Mouse (Mus musculus) adrenal gland (tissue): ENCODE results near the gene Gpr137.

Experiments used
- intact Hi-C: fragments of 180-260 bp; cut with DNase I; formaldehyde crosslinking; loops from one replicate; pipeline ENCODE4 v1.15.1; 2025

Gpr137 gene

GRCm38 (mm10) chr19:6947742-6948141 is 5.5 kb upstream of the Gpr137 start:
- intact Hi-C loops = no loop called here

- intact Hi-C loops = loop anchor here (5.0 kb wide), 1 partner anchor 34 kb away; the partner anchor contains the start of gene Plcb3
These were observed 1.4 kb upstream of the Gpr137 start for GRCm38 (mm10) chr19:6943709-6944108.

GRCm38 (mm10) chr19:6942764-6943163 is 484 bp upstream of the Gpr137 start:
- intact Hi-C loops = loop anchor here (5.0 kb wide), 1 partner anchor 35 kb away; the partner anchor contains the start of gene Plcb3

- intact Hi-C loops = loop anchor here (5.0 kb wide), 1 partner anchor 36 kb away; the partner anchor contains the start of gene Plcb3
These were observed 670 bp downstream of the Gpr137 start, which contains the start of gene Bad for GRCm38 (mm10) chr19:6941372-6942248. Gene Bad (plus strand): TSS chr19:6941861.

- intact Hi-C loops = loop anchor here (5.0 kb wide), 1 partner anchor 37 kb away; the partner anchor contains the start of gene Plcb3
These were observed 1.6 kb downstream of the Gpr137 start for GRCm38 (mm10) chr19:6940396-6941351.

GRCm38 (mm10) chr19:6939106-6940002 is 2.9 kb downstream of the Gpr137 start:
- intact Hi-C loops = loop anchor here (5.0 kb wide), 1 partner anchor 38 kb away; the partner anchor contains the start of gene Plcb3

GRCm38 (mm10) chr19:6937541-6938465 is 4.5 kb downstream of the Gpr137 start:
- intact Hi-C loops = no loop called here

DNA sequence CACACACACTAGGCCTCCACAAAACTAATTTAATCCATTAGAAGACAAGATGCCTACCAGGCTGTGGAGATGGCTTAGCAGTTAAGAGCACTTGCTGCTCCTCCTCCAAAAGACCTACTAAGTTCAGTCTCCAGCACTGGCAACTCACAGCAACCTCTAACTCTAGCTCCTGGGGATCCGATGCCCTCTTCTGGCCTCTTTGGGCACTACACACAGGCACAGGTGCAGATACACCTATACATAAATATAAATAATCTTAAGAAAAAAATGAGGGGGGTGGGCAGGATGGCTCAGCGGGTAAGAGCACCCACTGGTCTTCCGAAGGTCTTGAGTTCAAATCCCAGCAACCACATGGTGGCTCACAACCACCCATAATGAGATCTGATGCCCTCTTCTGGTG is 6.0 kb downstream of the Gpr137 start:
- intact Hi-C loops = no loop called here

DNA sequence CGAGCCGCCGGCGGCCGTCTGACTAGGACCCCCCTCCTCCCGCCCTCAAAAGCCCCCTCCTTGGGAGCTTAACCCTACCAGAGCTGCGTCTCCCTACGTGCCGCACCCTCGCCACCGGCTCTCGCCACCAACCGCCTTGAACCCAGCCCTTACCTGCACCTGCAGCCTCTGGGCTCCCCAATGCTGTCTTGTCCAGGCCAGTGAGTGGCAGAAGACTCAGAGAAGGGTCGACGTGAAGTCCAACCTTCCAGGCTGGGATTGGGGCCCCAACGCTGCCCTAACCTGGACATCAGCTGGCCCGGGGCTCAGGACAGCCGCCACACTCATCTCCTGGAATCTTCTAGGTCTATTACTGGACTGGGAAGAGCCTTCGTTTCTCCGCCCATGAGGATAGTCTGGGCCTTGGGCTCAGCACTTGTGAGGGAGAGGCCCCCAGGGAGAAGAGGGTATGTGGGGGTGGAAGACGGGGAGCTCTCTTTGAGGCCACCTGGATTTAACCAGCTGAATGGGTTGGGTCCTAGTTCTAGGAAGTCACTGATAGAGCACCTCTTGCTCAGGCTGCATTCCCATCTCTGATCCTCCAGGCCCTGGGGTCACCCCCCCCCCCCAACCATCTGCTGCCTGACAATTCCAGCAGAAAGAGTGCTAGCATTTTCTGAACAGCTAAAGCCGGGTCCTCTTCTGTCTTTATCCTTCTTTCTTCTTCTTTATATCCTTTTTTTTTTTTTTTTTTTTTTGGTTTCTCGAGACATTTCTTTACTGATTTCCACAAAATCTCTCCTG is 7.9 kb downstream of the Gpr137 start, which contains the start of gene Kcnk4:
Kcnk4 (minus strand) TSS at position 321 of the 783 bp plus-strand sequence.
- intact Hi-C loops = no loop called here

DNA sequence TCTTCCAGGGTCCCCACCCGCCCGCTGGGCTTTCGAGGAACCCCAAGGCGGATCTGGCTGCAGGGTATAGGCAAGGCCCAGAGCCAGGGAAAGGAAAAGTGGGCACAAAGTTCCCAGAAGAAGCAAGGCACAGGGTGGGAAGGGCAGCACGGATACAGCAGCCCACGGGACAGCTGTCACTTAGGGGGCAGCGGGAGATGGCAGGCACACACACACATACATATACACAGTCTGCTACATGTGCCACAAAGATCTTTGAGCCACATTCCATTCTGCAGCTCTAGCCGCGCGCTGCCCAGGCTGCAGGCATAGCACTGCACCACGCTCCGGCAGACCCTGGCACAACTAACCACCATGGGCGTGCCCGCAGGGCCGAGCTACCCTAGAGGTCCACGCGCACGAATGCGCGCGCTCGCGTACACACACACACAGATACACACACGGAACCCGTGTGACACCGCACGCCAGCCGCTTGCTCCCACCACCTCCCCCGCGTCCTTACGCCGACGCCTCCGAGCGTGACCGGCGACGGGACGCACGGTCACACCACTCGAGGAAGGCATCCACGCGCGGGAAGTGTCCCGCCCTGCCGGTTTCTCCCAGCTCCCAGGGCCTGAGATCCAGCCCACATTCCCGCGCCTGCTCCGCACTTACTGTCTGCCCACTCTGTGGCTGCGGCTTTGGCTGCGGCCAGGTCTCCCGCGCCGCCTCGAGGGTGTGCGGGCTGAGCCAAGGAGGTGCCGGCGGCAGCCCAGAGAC is 8.7 kb downstream of the Gpr137 start:
- intact Hi-C loops = no loop called here

DNA sequence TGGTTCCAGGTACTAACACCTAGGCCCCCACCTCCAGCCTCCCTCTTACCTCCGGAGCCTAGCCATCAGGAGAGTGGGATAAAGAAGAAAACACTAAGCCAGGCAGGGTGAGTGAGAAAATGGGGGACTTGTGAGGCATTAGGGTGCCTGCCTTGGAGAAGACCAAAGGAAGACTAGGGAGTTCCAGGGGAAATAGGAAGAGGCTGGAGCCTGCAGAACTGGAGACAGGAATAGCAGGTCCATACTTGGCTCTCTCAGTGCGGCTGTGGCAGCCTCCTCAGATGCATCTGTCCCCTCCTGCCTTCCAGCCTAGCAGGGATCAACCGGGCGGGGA is 9.2 kb downstream of the Gpr137 start:
- intact Hi-C loops = no loop called here

DNA sequence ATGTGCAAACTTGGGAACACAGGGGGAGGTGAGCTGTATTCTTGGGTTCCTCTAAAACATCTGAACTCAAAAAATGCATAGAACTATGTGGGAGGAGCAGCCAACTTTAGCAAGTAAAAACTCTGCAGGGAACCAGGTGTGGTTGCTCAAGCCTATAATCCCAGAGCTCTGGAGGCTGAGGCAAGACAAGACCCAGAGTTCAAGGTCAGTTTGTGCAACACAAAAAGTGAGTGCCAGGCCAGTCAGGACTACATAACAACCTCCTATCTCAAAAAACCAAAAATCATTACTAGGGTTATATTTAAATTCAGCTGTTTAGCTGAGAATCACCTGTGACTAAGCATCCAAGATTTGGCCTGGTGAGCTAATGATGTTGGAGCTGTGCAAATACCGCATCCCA is 10.3 kb downstream of the Gpr137 start:
- intact Hi-C loops = no loop called here

DNA sequence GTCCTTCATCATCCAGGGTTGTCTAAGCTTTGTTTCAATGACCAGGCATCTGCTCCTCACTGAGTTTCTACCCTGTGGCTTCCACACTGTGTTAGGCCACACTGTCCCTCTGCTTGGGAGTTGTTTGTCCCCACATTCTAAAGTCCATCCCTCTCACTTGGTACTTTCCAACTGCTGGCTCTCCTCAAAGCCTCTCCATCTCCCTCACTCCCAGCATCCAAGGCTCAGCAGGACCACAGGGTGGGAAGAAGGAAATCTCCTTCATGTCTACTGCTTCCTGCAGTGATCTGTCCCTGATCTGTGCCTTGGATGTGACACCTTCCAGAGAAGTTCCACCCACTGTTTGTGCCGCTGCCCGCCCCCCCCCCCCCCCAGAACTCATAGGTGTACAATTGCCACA is 11.3 kb downstream of the Gpr137 start:
- intact Hi-C loops = no loop called here

DNA sequence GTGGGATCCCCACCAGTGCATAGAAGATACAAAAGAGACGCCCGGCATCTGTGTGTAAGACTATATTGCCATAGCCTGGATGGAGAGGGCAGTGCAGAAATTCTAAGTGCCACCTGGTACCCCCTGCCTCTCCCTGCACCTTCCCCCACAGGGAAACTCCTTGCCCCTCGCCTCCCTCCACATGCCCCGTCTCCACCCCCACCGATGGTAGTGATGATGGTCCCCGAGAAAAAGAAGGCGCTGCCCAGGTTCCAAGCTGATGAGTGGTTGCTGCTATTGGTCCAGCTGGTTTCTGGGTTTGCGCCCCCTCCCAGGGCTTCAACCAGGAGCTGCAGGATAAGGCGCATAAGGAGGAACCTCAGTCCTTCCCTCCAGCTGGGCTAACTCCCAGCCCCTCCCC is 14.2 kb downstream of the Gpr137 start:
- intact Hi-C loops = loop anchor here (2.0 to 5.0 kb wide), 2 partner anchors 44 to 85 kb away; partner anchors contain the start of gene Ppp1r14b

DNA sequence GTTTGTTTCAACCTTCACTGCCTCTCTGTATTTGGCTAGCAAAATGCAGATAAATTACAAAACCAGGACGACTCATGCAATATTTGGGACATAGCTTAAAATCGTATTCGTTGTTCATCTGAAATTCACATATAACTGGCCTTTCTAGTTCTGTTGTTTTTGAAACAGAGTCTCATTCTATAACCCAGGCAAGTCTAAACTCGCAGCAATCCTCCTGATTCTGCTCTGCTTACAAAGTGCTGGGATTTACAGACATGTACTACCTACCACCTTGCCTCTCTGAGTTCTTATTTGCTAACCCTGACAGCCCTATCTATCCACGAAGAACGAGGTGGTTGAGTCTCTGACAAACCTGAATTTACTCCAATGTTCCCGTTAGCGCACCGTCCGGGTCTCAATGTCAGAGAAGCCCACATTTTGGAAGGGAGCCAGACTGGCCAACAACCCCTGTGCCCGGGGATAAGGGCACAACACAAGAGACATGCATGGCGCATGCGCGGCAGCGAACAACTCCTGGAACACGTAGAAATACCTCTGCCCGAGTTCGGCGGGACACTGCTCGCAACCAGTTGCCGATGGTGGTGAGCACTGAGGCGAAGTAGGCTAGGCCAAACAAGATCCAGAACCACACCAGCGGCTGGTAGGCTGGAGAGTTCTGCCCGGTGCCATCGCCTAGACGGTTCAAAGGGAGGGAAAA is 15.6 kb downstream of the Gpr137 start:
- intact Hi-C loops = loop anchor here (5.0 kb wide), 1 partner anchor 46 kb away; the partner anchor contains the start of gene Ppp1r14b

DNA sequence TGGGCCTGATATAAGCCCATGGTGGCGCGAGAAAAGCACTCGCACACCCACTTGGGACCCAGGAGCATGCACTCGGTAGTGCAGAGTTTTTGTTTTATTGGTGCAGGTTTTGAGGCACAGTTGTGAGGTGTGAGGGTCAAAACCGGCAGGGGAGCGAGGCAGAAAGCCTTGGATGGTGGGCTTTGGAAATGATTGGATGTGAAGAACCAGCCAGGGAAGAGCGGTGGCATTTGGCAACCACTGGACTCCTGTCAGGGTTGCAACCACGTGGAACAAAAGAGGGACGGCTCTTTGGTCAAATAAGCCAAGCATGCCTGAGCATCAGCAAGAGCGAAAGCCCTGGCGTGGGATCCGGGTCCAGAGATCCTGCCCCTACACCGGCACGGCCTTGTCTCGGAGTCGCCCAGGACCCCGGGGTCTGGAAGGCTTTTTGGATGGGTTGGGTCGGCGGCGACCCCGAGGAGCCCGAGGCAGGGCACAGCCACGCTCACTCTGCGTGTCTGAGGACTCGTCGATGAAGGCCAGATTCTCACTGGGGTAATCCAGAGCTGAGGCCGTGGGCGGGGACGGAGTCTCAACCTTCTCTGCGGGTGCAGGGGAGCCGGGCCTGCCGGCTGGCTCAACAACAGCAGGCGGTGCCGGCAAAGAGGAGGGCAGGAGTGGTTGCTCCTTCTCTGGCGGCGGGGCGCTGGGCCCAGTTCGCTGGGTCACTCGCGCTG is 16.5 kb downstream of the Gpr137 start:
- intact Hi-C loops = loop anchor here (5.0 kb wide), 1 partner anchor 47 kb away; the partner anchor contains the start of gene Ppp1r14b
